Mouse (Mus musculus): ENCODE measurements around the gene Unc79. TPM values are rescaled to one million over a fixed set of nuclear protein-coding genes. Genes with fewer than 3 reads are reported as not detected.

The Unc79 gene
- total and polyA plus RNA-seq, 3 experiments = 0.04 to 0.86 (median 0.05) TPM

DNA sequence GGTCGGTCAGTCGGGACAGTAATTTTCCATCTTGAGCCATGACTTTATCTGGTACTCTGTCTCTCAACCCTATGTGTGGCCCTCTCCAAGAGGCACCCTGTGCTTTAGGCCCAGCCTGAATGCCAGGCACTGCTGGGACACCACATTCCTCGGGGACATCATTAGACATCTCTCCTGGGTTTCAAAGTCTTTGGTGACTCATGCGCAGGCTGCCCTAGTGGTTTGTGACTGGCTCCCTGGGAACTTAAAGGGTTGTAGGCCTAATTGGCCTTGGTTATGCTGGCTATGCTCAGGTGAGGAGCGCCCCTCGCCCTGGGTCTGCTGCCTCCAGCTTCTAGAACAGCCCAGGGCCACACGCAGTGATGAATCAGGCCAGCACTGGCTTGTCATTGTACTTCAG lies 260.9 kb downstream of the Unc79 start:
- no peak overlapping the region for H3K27ac ChIP-seq (ENCODE audit: insufficient read depth, low read depth)
- in situ Hi-C loops (cut with MboI; ENCODE audit: low pct_ligation_motif_present, low pct_unique_long_range_greater_than_20kb, low sequenced_read_pairs) = no loop called here
- TF ChIP-seq ELF1 (IDR thresholded peaks at IDR 0.05; ENCODE audit: low read depth, low read length) (no peak), NRF1 (IDR thresholded peaks at IDR 0.05; ENCODE audit: low read depth, low read length) (no peak), EP300 (IDR thresholded peaks at IDR 0.05; ENCODE audit: low read length) (no peak), MXI1 (IDR thresholded peaks at IDR 0.05; ENCODE audit: low read depth, low read length) (no peak), ETS1 (conservative IDR thresholded peaks at IDR 0.05; ENCODE audit: low read depth, low read length) (no peak), ZKSCAN1 (IDR thresholded peaks at IDR 0.05; ENCODE audit: borderline replicate concordance, low read depth, low read length) (no peak), MAX (IDR thresholded peaks at IDR 0.05; ENCODE audit: low read length) (no peak), JUND (conservative IDR thresholded peaks at IDR 0.05; ENCODE audit: low read depth, low read length) (no peak), MEF2A (IDR thresholded peaks at IDR 0.05; ENCODE audit: borderline replicate concordance, low read depth, low read length) (no peak)
- H3K4me2 ChIP-seq (ENCODE audit: insufficient read depth, low read depth, poor library complexity, severe bottlenecking) = no peak overlapping the region
- peaks cover 0 to 4% of the 10 kb centered on the region in 2 experiments; a peak in 2 of 4 replicates for H3K4me1 ChIP-seq (ENCODE audit: control insufficient read depth in 1 of 2, insufficient read depth in 2 of 2)
- H3K9ac ChIP-seq (ENCODE audit: insufficient read depth, low read depth) = no peak overlapping the region
- no peaks in the 10 kb centered on the region for H3K9me3 ChIP-seq (replicated peaks; ENCODE audit: low read length)
- no peak overlapping the region for H3K4me3 ChIP-seq (replicated peaks in 1 of 3; ENCODE audit: low read depth in 2 of 3, low read length in 2 of 3, poor library complexity in 1 of 3)
- no peaks in the 10 kb centered on the region for H3K79me2 ChIP-seq (replicated peaks; ENCODE audit: control insufficient read depth, extremely low read depth, insufficient read depth, poor library complexity, severe bottlenecking)
- dilution Hi-C loops (cut with MboI; ENCODE audit: extremely low pct_ligation_motif_present, extremely low pct_unique_long_range_greater_than_20kb, low sequenced_read_pairs) = no loop called here
- DNase-seq (ENCODE audit: extremely low read depth) = no peak
- no peaks in the 10 kb centered on the region for H3K36me3 ChIP-seq (replicated peaks in 1 of 2; ENCODE audit: control insufficient read depth in 1 of 2, insufficient read depth in 1 of 2, low read length in 1 of 2)
- H3K27me3 ChIP-seq (replicated peaks) = peaks cover 3% of the 10 kb centered on the region

DNA sequence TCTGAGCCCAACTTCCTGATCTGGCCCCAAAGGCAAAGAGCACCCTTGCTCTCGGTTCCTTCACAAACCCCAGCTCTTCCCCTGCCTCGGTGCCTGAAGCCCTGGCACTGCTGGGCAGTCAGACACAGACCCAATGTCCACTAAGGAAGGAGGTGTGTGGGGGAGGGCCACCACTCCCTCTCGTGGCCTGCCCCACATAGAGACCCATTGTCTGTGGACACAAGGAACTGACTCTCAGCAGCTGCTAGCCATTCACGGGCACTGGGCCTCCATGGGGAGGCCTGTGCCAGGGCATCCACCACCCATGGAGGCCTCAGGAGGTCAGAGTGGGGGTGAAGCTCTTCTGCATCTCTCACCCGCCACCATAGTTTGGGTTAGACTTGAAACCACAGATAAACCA lies 262.4 kb downstream of the Unc79 start:
- H3K4me1 ChIP-seq (ENCODE audit: control insufficient read depth in 1 of 2, insufficient read depth in 2 of 2) = peaks cover 4 to 15% of the 10 kb centered on the region in 2 experiments
- no peak overlapping the region for H3K9ac ChIP-seq (ENCODE audit: insufficient read depth, low read depth)
- H3K4me3 ChIP-seq (replicated peaks in 1 of 3; ENCODE audit: low read depth in 2 of 3, low read length in 2 of 3, poor library complexity in 1 of 3) = no peak overlapping the region
- H3K36me3 ChIP-seq (replicated peaks in 1 of 2; ENCODE audit: control insufficient read depth in 1 of 2, insufficient read depth in 1 of 2, low read length in 1 of 2) = no peaks in the 10 kb centered on the region
- H3K27ac ChIP-seq (ENCODE audit: insufficient read depth, low read depth) = no peak overlapping the region
- no peaks in the 10 kb centered on the region for H3K79me2 ChIP-seq (replicated peaks; ENCODE audit: control insufficient read depth, extremely low read depth, insufficient read depth, poor library complexity, severe bottlenecking)
- no peak overlapping the region for H3K4me2 ChIP-seq (ENCODE audit: insufficient read depth, low read depth, poor library complexity, severe bottlenecking)
- H3K9me3 ChIP-seq (replicated peaks; ENCODE audit: low read length) = no peaks in the 10 kb centered on the region
- TF ChIP-seq POLR2AphosphoS2 (IDR thresholded peaks at IDR 0.05; ENCODE audit: low read depth, low read length) (no peak), MAFK (IDR thresholded peaks at IDR 0.05; ENCODE audit: insufficient replicate concordance, low read length) (no peak), JUND (conservative IDR thresholded peaks at IDR 0.05; ENCODE audit: low read depth, low read length) (no peak), CHD1 (IDR thresholded peaks at IDR 0.05; ENCODE audit: low read depth, low read length) (no peak), UBTF (IDR thresholded peaks at IDR 0.05; ENCODE audit: low read depth, low read length) (no peak), NELFE (IDR thresholded peaks at IDR 0.05; ENCODE audit: low read depth, low read length) (no peak), BHLHE40 (IDR thresholded peaks at IDR 0.05; ENCODE audit: low read depth, low read length) (no peak), MXI1 (IDR thresholded peaks at IDR 0.05; ENCODE audit: low read depth, low read length) (no peak), E2F4 (IDR thresholded peaks at IDR 0.05; ENCODE audit: insufficient replicate concordance, low read depth, low read length) (no peak), ZKSCAN1 (IDR thresholded peaks at IDR 0.05; ENCODE audit: borderline replicate concordance, low read depth, low read length) (no peak), USF1 (IDR thresholded peaks at IDR 0.05; ENCODE audit: low read depth, low read length) (no peak), ZNF384 (IDR thresholded peaks at IDR 0.05; ENCODE audit: low read depth, low read length) (no peak), SMC3 (IDR thresholded peaks at IDR 0.05; ENCODE audit: low read depth, low read length) (no peak), MEF2A (IDR thresholded peaks at IDR 0.05; ENCODE audit: borderline replicate concordance, low read depth, low read length) (no peak), HCFC1 (IDR thresholded peaks at IDR 0.05; ENCODE audit: low read depth, low read length) (no peak)
- in situ Hi-C loops (cut with MboI; ENCODE audit: low pct_ligation_motif_present, low pct_unique_long_range_greater_than_20kb, low sequenced_read_pairs) (no loop called here), dilution Hi-C loops (cut with MboI; ENCODE audit: extremely low pct_ligation_motif_present, extremely low pct_unique_long_range_greater_than_20kb, low sequenced_read_pairs) (no loop called here)
- no peaks in the 10 kb centered on the region for H3K27me3 ChIP-seq (replicated peaks)
- DNase-seq (ENCODE audit: extremely low read depth) = no peak
